Mouse (Mus musculus): Measurements from ENCODE around the gene Gsk3a.

The Gsk3a gene

GRCm38 (mm10) chr7:25181814-25182213, 55.8 kb downstream of the Gsk3a start:
- no peak for DNase-seq (ENCODE audit: low spot score)

- DNase-seq (ENCODE audit: low spot score) = no peak
Measured at GRCm38 (mm10) chr7:25181331-25181790, 56.3 kb downstream of the Gsk3a start.

- DNase-seq (ENCODE audit: low spot score) = no peak
Measured at GRCm38 (mm10) chr7:25180512-25180911, 57.1 kb downstream of the Gsk3a start.

GRCm38 (mm10) chr7:25179606-25180161, 58.0 kb downstream of the Gsk3a start, which contains the start of gene Pou2f2:
Pou2f2 (minus strand) TSS chr7:25179726.
- DNase-seq (ENCODE audit: low spot score) = peak; percentile 31

- DNase-seq (ENCODE audit: low spot score) = no peak
Measured at GRCm38 (mm10) chr7:25178787-25179605, 58.7 kb downstream of the Gsk3a start.

GRCm38 (mm10) chr7:25178317-25178716, 59.3 kb downstream of the Gsk3a start:
- DNase-seq (ENCODE audit: low spot score) = no peak
